Mouse (Mus musculus): ENCODE data around the gene Jchain. TPM values are rescaled to one million over a fixed set of nuclear protein-coding genes. Genes with fewer than 3 reads are reported as not detected.
"Not testable (repeated sequence)": the region's sequence is repeated elsewhere in the genome, so short reads cannot be mapped to it uniquely, and the experiment has no call there.

The Jchain gene
- polyA plus RNA-seq, 1 experiment from 2014 or later: 0.17 TPM

GRCm38 (mm10) chr5:88562863-88563780 lies 35.4 kb upstream of the Jchain start:
- Histone ChIP-seq H3K4me3 (ENCODE audit: low read depth, low read length) (no peak overlapping the region), H3K9me3 (replicated peaks; ENCODE audit: control insufficient read depth, low read length) (no peaks in the 10 kb centered on the region), H3K27ac (ENCODE audit: low read depth, low read length) (no peak overlapping the region), H3K27me3 (replicated peaks; ENCODE audit: control insufficient read depth, insufficient read depth, low read length) (no peaks in the 10 kb centered on the region), H3K4me2 (ENCODE audit: low read length) (no peak overlapping the region), H3K36me3 (ENCODE audit: control insufficient read depth, insufficient read depth, low read length) (no peaks in the 10 kb centered on the region), H3K4me1 (ENCODE audit: control insufficient read depth, insufficient read depth, low read length) (peaks cover 8% of the 10 kb centered on the region; the same call in 1 of the 2 replicates), H3K9ac (ENCODE audit: low read length) (no peak overlapping the region)
- ATAC-seq: no peak
- no peak for DNase-seq (ENCODE audit: low spot score)
- WGBS: 82% methylated on average over 8 of the region's 8 CpGs

- H3K27ac ChIP-seq (ENCODE audit: low read depth, low read length): no peak overlapping the region
- ATAC-seq: no peak
- no peak overlapping the region for H3K4me2 ChIP-seq (ENCODE audit: low read length)
- DNase-seq (ENCODE audit: low spot score): no peak
- no peak overlapping the region for H3K9ac ChIP-seq (ENCODE audit: low read length)
- no peaks in the 10 kb centered on the region for H3K27me3 ChIP-seq (replicated peaks; ENCODE audit: control insufficient read depth, insufficient read depth, low read length)
- no peaks in the 10 kb centered on the region for H3K9me3 ChIP-seq (replicated peaks; ENCODE audit: control insufficient read depth, low read length)
- peaks cover 6% of the 10 kb centered on the region for H3K4me1 ChIP-seq (ENCODE audit: control insufficient read depth, insufficient read depth, low read length)
- H3K4me3 ChIP-seq (ENCODE audit: low read depth, low read length): no peak overlapping the region
- H3K36me3 ChIP-seq (ENCODE audit: control insufficient read depth, insufficient read depth, low read length): 0 out of 2 replicates have a peak, but pooled peaks cover 2% of the 10 kb centered on the region
- 79% methylated on average over 9 of the region's 9 CpGs for WGBS
These were observed 33.6 kb upstream of the Jchain start for GRCm38 (mm10) chr5:88561080-88561814.

DNA sequence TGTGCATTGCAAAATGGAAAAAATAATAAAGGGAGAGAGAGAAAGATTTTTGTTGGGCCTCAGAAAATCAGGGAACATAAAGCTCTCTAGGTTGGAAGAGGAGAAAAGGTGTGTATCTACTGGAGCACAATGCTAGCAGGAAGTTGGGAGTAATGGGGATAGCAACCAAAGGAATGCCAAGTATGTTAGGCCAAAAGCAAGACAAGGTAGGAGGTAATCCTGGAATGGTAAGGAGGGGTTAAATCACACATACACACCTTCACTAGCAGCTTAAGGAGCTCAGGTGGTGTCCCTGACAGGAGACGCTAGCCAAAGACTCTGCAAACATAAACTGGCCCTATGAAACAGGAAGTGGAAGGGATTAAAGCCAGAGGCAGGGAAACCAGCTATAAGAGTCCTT lies 31.3 kb upstream of the Jchain start:
- ATAC-seq (no peak), DNase-seq (ENCODE audit: low spot score) (no peak)
- 0 out of 2 replicates have a peak, but pooled peaks cover 11% of the 10 kb centered on the region for H3K36me3 ChIP-seq (ENCODE audit: control insufficient read depth, insufficient read depth, low read length)
- H3K4me3 ChIP-seq (ENCODE audit: low read depth, low read length): no peak overlapping the region
- H3K9me3 ChIP-seq (replicated peaks; ENCODE audit: control insufficient read depth, low read length): no peaks in the 10 kb centered on the region
- H3K27ac ChIP-seq (ENCODE audit: low read depth, low read length): no peak overlapping the region
- WGBS: 43% methylated on average over 1 of the region's 1 CpGs
- H3K9ac ChIP-seq (ENCODE audit: low read length): no peak overlapping the region
- H3K4me2 ChIP-seq (ENCODE audit: low read length): no peak overlapping the region
- peaks cover 18% of the 10 kb centered on the region for H3K4me1 ChIP-seq (ENCODE audit: control insufficient read depth, insufficient read depth, low read length)
- H3K27me3 ChIP-seq (replicated peaks; ENCODE audit: control insufficient read depth, insufficient read depth, low read length): no peaks in the 10 kb centered on the region

DNA sequence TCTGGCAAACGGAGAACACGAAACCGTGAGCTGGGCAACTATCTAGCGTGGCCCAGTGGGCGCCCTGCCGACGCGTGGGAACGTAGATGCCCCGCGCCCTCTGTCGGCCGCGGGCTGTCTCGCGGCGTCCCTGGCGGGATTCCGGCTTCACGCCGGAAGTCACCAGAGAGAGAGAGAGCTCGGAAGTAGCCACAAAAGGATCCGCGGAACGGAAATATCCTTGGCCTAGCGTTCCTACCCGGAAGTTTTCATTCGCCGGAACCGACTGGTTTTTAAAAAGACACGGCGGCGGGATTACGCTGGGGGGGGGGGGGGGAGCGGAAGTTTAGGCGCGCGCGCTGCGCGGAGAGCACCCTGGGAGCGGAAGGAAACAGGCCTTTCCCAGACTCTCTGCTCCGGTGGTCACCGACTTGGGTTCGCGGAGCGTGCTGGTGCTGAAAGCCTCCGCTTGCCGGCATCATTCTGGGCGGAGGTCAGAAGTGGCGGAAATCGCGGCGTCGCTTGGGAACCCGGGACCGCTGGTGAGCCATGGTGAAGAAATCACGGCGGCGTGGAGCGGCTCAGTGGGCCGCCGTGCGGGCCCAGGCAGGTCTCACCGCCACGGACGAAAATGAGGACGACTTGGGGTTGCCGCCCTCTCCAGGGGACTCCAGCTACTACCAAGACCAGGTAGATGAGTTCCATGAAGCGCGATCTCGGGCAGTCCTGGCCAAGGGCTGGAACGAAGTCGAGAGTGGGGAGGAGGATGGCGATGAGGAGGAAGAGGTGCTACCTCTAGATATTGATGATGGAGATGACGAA lies 26.6 kb upstream of the Jchain start, which contains the start of gene Utp3:
Gene Utp3 (plus strand): TSS at position 377 of the 801 bp plus-strand sequence.
- H3K27ac ChIP-seq (ENCODE audit: low read depth, low read length): peak within 1 kb of the TSS; percentile 89
- H3K4me2 ChIP-seq (ENCODE audit: low read length): peak within 1 kb of the TSS; percentile 84
- DNase-seq (ENCODE audit: low spot score) (peak; percentile 99), ATAC-seq (peak; percentile 97)
- peaks cover 18% of the 10 kb centered on the region for H3K4me1 ChIP-seq (ENCODE audit: control insufficient read depth, insufficient read depth, low read length)
- H3K9ac ChIP-seq (ENCODE audit: low read length): peak within 1 kb of the TSS; percentile 88
- H3K27me3 ChIP-seq (replicated peaks; ENCODE audit: control insufficient read depth, insufficient read depth, low read length): no peaks in the 10 kb centered on the region
- 0 out of 2 replicates have a peak, but pooled peaks cover 11% of the 10 kb centered on the region for H3K36me3 ChIP-seq (ENCODE audit: control insufficient read depth, insufficient read depth, low read length)
- peak within 1 kb of the TSS; percentile 86 for H3K4me3 ChIP-seq (ENCODE audit: low read depth, low read length)
- WGBS: under 1% methylated on average over 64 of the region's 76 CpGs
- H3K9me3 ChIP-seq (replicated peaks; ENCODE audit: control insufficient read depth, low read length): no peaks in the 10 kb centered on the region

GRCm38 (mm10) chr5:88553271-88554085 lies 25.8 kb upstream of the Jchain start:
- Histone ChIP-seq H3K36me3 (ENCODE audit: control insufficient read depth, insufficient read depth, low read length) (0 out of 2 replicates have a peak, but pooled peaks cover 11% of the 10 kb centered on the region), H3K4me2 (ENCODE audit: low read length) (peak overlapping the region; percentile 58), H3K27ac (ENCODE audit: low read depth, low read length) (peak overlapping the region; percentile 89), H3K9ac (ENCODE audit: low read length) (peak overlapping the region; percentile 68), H3K4me1 (ENCODE audit: control insufficient read depth, insufficient read depth, low read length) (peaks cover 18% of the 10 kb centered on the region), H3K9me3 (replicated peaks; ENCODE audit: control insufficient read depth, low read length) (no peaks in the 10 kb centered on the region), H3K27me3 (replicated peaks; ENCODE audit: control insufficient read depth, insufficient read depth, low read length) (no peaks in the 10 kb centered on the region), H3K4me3 (ENCODE audit: low read depth, low read length) (peak overlapping the region; percentile 86)
- 7% methylated on average over 29 of the region's 29 CpGs for WGBS
- ATAC-seq (peak; percentile 72), DNase-seq (ENCODE audit: low spot score) (no peak)

DNA sequence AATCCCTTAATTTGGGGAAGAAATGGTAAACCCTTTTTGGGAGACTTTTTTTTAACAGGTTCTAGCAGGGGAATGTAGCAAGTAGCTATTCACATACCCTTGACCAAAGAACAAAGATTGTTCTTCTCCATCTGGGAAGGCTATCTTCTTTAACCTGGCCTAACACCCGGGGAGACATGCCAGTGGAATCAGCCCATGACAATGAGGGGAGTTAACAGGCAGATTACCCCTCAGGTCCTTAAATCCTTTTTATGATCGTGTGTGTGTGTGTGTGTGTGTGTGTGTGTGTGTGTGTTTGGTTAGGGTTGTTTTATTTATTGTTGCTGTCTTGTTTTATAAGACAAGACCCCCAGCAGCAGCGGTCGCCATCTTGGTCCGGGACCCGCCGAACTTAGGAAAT lies 17.8 kb upstream of the Jchain start:
- no peak for DNase-seq (ENCODE audit: low spot score)
- H3K9ac ChIP-seq (ENCODE audit: low read length): no peak overlapping the region
- H3K4me3 ChIP-seq (ENCODE audit: low read depth, low read length): no peak overlapping the region
- no peak for ATAC-seq
- no peak overlapping the region for H3K4me2 ChIP-seq (ENCODE audit: low read length)
- H3K27ac ChIP-seq (ENCODE audit: low read depth, low read length): no peak overlapping the region
- H3K27me3 ChIP-seq (replicated peaks; ENCODE audit: control insufficient read depth, insufficient read depth, low read length): no peaks in the 10 kb centered on the region
- no peaks in the 10 kb centered on the region for H3K9me3 ChIP-seq (replicated peaks; ENCODE audit: control insufficient read depth, low read length)
- no peaks in the 10 kb centered on the region for H3K4me1 ChIP-seq (ENCODE audit: control insufficient read depth, insufficient read depth, low read length)
- 86% methylated on average over 7 of the region's 7 CpGs for WGBS
- H3K36me3 ChIP-seq (ENCODE audit: control insufficient read depth, insufficient read depth, low read length): no peaks in the 10 kb centered on the region

DNA sequence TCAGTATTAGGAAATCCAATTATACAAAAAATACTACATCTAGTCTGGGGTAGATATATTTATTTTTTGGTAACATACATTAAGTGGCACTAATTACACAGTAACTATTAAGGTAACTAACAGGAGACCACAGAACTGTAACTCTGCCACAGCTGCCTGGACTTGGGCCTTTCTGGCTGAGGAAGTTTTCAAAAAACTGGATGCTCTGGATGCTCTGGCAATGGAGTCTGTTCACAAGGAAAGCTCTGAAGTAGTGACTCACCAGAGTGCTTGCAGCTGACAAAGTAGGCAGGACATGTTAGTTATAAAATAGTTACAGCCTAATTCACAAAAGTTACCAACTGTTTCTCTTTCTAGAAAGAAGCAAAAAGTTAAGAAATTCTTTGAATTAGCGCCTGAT lies 16.7 kb upstream of the Jchain start:
- not testable (repeated sequence) for H3K4me2 ChIP-seq (ENCODE audit: low read length); ATAC-seq; H3K4me1 ChIP-seq (ENCODE audit: control insufficient read depth, insufficient read depth, low read length); H3K27me3 ChIP-seq (replicated peaks; ENCODE audit: control insufficient read depth, insufficient read depth, low read length); H3K27ac ChIP-seq (ENCODE audit: low read depth, low read length); DNase-seq (ENCODE audit: low spot score); H3K9me3 ChIP-seq (replicated peaks; ENCODE audit: control insufficient read depth, low read length); H3K9ac ChIP-seq (ENCODE audit: low read length); H3K36me3 ChIP-seq (ENCODE audit: control insufficient read depth, insufficient read depth, low read length); H3K4me3 ChIP-seq (ENCODE audit: low read depth, low read length)
- WGBS: 92% methylated on average over 1 of the region's 1 CpGs

All from forebrain, embryonic 14.5 days (tissue).